Mouse (Mus musculus) midbrain, embryonic 10.5 days (tissue): ENCODE measurements at regions not wholly inside any gene's neighbourhood (a gene's known extent, or its start where the extent isn't known, plus 50 kb on each side); places are given as distances from the start of the nearest gene placed in this dataset.
"Not testable (repeated sequence)": the region's sequence is repeated elsewhere in the genome, so short reads cannot be mapped to it uniquely, and the experiment has no call there.

Experiments
- DNase-seq: peaks from one replicate; pipeline ENCODE4 v3.0.0-alpha.2; 2017; ENCODE audit warnings: low spot score
- H3K27ac ChIP-seq: fragments of 300-500 bp; sonication (generic); replicated peaks from 2 replicates; pipeline ENCODE4 v1.5.1; 2016; ENCODE audit warnings: mild to moderate bottlenecking
- H3K27me3 ChIP-seq: fragments of 300-500 bp; sonication (generic); 2 replicates; pipeline ENCODE4 v1.6.1; 2016; ENCODE audit warnings: low read depth, mild to moderate bottlenecking; ENCODE audit not compliant: poor library complexity, severe bottlenecking
- H3K36me3 ChIP-seq: fragments of 300-500 bp; sonication (generic); 2 replicates; pipeline ENCODE4 v1.6.1; 2016; ENCODE audit warnings: mild to moderate bottlenecking, moderate library complexity
- H3K4me1 ChIP-seq: fragments of 300-500 bp; sonication (generic); 2 replicates; pipeline ENCODE4 v1.6.1; 2016
- H3K4me3 ChIP-seq: fragments of 300-500 bp; sonication (generic); 2 replicates; pipeline ENCODE4 v1.5.1; 2016; ENCODE audit warnings: mild to moderate bottlenecking, moderate library complexity
- H3K9me3 ChIP-seq: fragments of 300-500 bp; sonication (generic); replicated peaks from 2 replicates; pipeline ENCODE4 v1.6.1; 2016; ENCODE audit warnings: mild to moderate bottlenecking
- WGBS: fragments of 180-500 bp; shearing (Covaris S2); methylation state at CpG from one replicate; pipeline ENCODE4 v1.1.7; 2016; 5-methylcytosine and 5-hydroxymethylcytosine counted together

- no peak overlapping the region for H3K4me3 ChIP-seq
- no peaks in the 10 kb centered on the region for H3K36me3 ChIP-seq
- no peak for DNase-seq
- peaks cover 8% of the 10 kb centered on the region for H3K4me1 ChIP-seq
- H3K27ac ChIP-seq = no peak overlapping the region
- 63% methylated on average over 2 of the region's 2 CpGs for WGBS
- H3K9me3 ChIP-seq = no peaks in the 10 kb centered on the region
- H3K27me3 ChIP-seq = no peaks in the 10 kb centered on the region
Measured at GRCm38 (mm10) chr3:21955681-21956080, 120.8 kb upstream of the Tbl1xr1 start.

- not testable (repeated sequence) for H3K9me3 ChIP-seq, DNase-seq, H3K36me3 ChIP-seq, H3K27ac ChIP-seq, H3K27me3 ChIP-seq, H3K4me1 ChIP-seq, H3K4me3 ChIP-seq
- WGBS = 65% methylated on average over 6 of the region's 6 CpGs
Measured at GRCm38 (mm10) chr3:21957105-21957504, 119.3 kb upstream of the Tbl1xr1 start.

GRCm38 (mm10) chr3:21958595-21959286 is 117.7 kb upstream of the Tbl1xr1 start:
- H3K4me3 ChIP-seq = no peak overlapping the region
- no peaks in the 10 kb centered on the region for H3K27me3 ChIP-seq
- no peaks in the 10 kb centered on the region for H3K36me3 ChIP-seq
- DNase-seq = no peak
- no peak overlapping the region for H3K27ac ChIP-seq
- peaks cover 15% of the 10 kb centered on the region for H3K4me1 ChIP-seq
- WGBS = 91% methylated on average over 6 of the region's 6 CpGs
- H3K9me3 ChIP-seq = no peaks in the 10 kb centered on the region

GRCm38 (mm10) chr3:21961091-21961490 is 115.4 kb upstream of the Tbl1xr1 start:
- no peaks in the 10 kb centered on the region for H3K9me3 ChIP-seq
- H3K36me3 ChIP-seq = no peaks in the 10 kb centered on the region
- no peak overlapping the region for H3K27ac ChIP-seq
- no peak overlapping the region for H3K4me3 ChIP-seq
- WGBS = 75% methylated on average over 6 of the region's 6 CpGs
- no peaks in the 10 kb centered on the region for H3K27me3 ChIP-seq
- no peak for DNase-seq
- peaks cover 19% of the 10 kb centered on the region for H3K4me1 ChIP-seq

GRCm38 (mm10) chr3:21961746-21962145 is 114.7 kb upstream of the Tbl1xr1 start:
- Histone ChIP-seq H3K27me3 (no peaks in the 10 kb centered on the region), H3K9me3 (no peaks in the 10 kb centered on the region), H3K4me1 (peaks cover 19% of the 10 kb centered on the region), H3K36me3 (no peaks in the 10 kb centered on the region), H3K27ac (no peak overlapping the region), H3K4me3 (no peak overlapping the region)
- 81% methylated on average over 5 of the region's 5 CpGs for WGBS
- no peak for DNase-seq

- DNase-seq = no peak
- peaks cover 19% of the 10 kb centered on the region for H3K4me1 ChIP-seq
- no peaks in the 10 kb centered on the region for H3K27me3 ChIP-seq
- H3K4me3 ChIP-seq = no peak overlapping the region
- H3K9me3 ChIP-seq = no peaks in the 10 kb centered on the region
- no peak overlapping the region for H3K27ac ChIP-seq
- WGBS = 59% methylated on average over 7 of the region's 7 CpGs
- no peaks in the 10 kb centered on the region for H3K36me3 ChIP-seq
Measured at GRCm38 (mm10) chr3:21962360-21962782, 114.1 kb upstream of the Tbl1xr1 start.

GRCm38 (mm10) chr3:21962921-21963732 is 113.3 kb upstream of the Tbl1xr1 start:
- H3K27ac ChIP-seq = no peak overlapping the region
- H3K4me1 ChIP-seq = peaks cover 19% of the 10 kb centered on the region
- H3K4me3 ChIP-seq = no peak overlapping the region
- H3K27me3 ChIP-seq = no peaks in the 10 kb centered on the region
- WGBS = 46% methylated on average over 7 of the region's 7 CpGs
- H3K36me3 ChIP-seq = no peaks in the 10 kb centered on the region
- H3K9me3 ChIP-seq = no peaks in the 10 kb centered on the region
- DNase-seq = no peak

GRCm38 (mm10) chr3:21963733-21964351 is 112.6 kb upstream of the Tbl1xr1 start:
- peaks cover 19% of the 10 kb centered on the region for H3K4me1 ChIP-seq
- no peak for DNase-seq
- no peaks in the 10 kb centered on the region for H3K27me3 ChIP-seq
- WGBS = 82% methylated on average over 1 of the region's 1 CpGs
- H3K4me3 ChIP-seq = no peak overlapping the region
- no peak overlapping the region for H3K27ac ChIP-seq
- no peaks in the 10 kb centered on the region for H3K36me3 ChIP-seq
- H3K9me3 ChIP-seq = no peaks in the 10 kb centered on the region

- Histone ChIP-seq H3K27me3 (no peaks in the 10 kb centered on the region), H3K4me3 (no peak overlapping the region), H3K36me3 (no peaks in the 10 kb centered on the region), H3K4me1 (peaks cover 19% of the 10 kb centered on the region), H3K9me3 (no peaks in the 10 kb centered on the region), H3K27ac (no peak overlapping the region)
- 87% methylated on average over 6 of the region's 6 CpGs for WGBS
- no peak for DNase-seq
Measured at GRCm38 (mm10) chr3:21964438-21964837, 112.0 kb upstream of the Tbl1xr1 start.

GRCm38 (mm10) chr3:21965556-21965955 is 110.9 kb upstream of the Tbl1xr1 start:
- 88% methylated on average over 1 of the region's 1 CpGs for WGBS
- Histone ChIP-seq H3K27ac (no peak overlapping the region), H3K36me3 (no peaks in the 10 kb centered on the region), H3K27me3 (no peaks in the 10 kb centered on the region), H3K4me3 (no peak overlapping the region), H3K9me3 (no peaks in the 10 kb centered on the region), H3K4me1 (peaks cover 23% of the 10 kb centered on the region)
- no peak for DNase-seq

GRCm38 (mm10) chr3:21971731-21972130 is 104.7 kb upstream of the Tbl1xr1 start:
- Histone ChIP-seq H3K27ac (no peak overlapping the region), H3K4me3 (no peak overlapping the region), H3K27me3 (no peaks in the 10 kb centered on the region), H3K36me3 (no peaks in the 10 kb centered on the region), H3K4me1 (peaks cover 4% of the 10 kb centered on the region; the same call in 1 of the 2 replicates), H3K9me3 (no peaks in the 10 kb centered on the region)
- 94% methylated on average over 1 of the region's 1 CpGs for WGBS
- no peak for DNase-seq

- H3K36me3 ChIP-seq = no peaks in the 10 kb centered on the region
- no peaks in the 10 kb centered on the region for H3K9me3 ChIP-seq
- H3K4me1 ChIP-seq = peaks cover 4% of the 10 kb centered on the region; the same call in 1 of the 2 replicates
- DNase-seq = no peak
- no peak overlapping the region for H3K4me3 ChIP-seq
- WGBS = 93% methylated on average over 1 of the region's 1 CpGs
- no peak overlapping the region for H3K27ac ChIP-seq
- H3K27me3 ChIP-seq = no peaks in the 10 kb centered on the region
Measured at GRCm38 (mm10) chr3:21973153-21973552, 103.3 kb upstream of the Tbl1xr1 start.

- Histone ChIP-seq H3K4me1 (peaks cover 4% of the 10 kb centered on the region; the same call in 1 of the 2 replicates), H3K27ac (no peak overlapping the region), H3K27me3 (no peaks in the 10 kb centered on the region), H3K4me3 (no peak overlapping the region), H3K36me3 (no peaks in the 10 kb centered on the region), H3K9me3 (no peaks in the 10 kb centered on the region)
- DNase-seq = no peak
- WGBS = 89% methylated on average over 7 of the region's 7 CpGs
Measured at GRCm38 (mm10) chr3:21973681-21974080, 102.8 kb upstream of the Tbl1xr1 start.
